Mouse (Mus musculus): ENCODE data around the gene Ctnnd2. TPM values are rescaled to one million over a fixed set of nuclear protein-coding genes. Genes with fewer than 3 reads are reported as not detected.

Ctnnd2 gene
- polyA plus RNA-seq, 1 experiment: 0.02 TPM

GRCm38 (mm10) chr15:30373654-30374215 lies 201.3 kb downstream of the Ctnnd2 start:
- no peak overlapping the region for H3ac ChIP-seq (ENCODE audit: control insufficient read depth, insufficient read length)

GRCm38 (mm10) chr15:30374907-30375306 lies 202.5 kb downstream of the Ctnnd2 start:
- H3K36me3 ChIP-seq (ENCODE audit: control insufficient read depth, insufficient read depth): no peaks in the 10 kb centered on the region
- no peak overlapping the region for H3K4me3 ChIP-seq
- H3K4me2 ChIP-seq (ENCODE audit: low read depth): no peak overlapping the region
- TF ChIP-seq MAX (IDR thresholded peaks at IDR 0.05; ENCODE audit: low read depth): no peak
- TF ChIP-seq POLR2AphosphoS2 (IDR thresholded peaks at IDR 0.05; ENCODE audit: insufficient read length, low read depth): no peak
- no peak for TF ChIP-seq REST (IDR thresholded peaks at IDR 0.05; ENCODE audit: insufficient read depth, insufficient read length)
- no peak for TF ChIP-seq MYOD1 (IDR thresholded peaks at IDR 0.05; ENCODE audit: control insufficient read depth in 1 of 3, insufficient read length in 2 of 3, low read depth in 2 of 3)
- no peak for TF ChIP-seq E2F4 (IDR thresholded peaks at IDR 0.05; ENCODE audit: insufficient read depth)
- no peak for TF ChIP-seq MYOG (IDR thresholded peaks at IDR 0.05; ENCODE audit: control insufficient read depth in 1 of 3, insufficient read depth in 1 of 3, insufficient read length in 2 of 3, low read depth in 2 of 3)
- TF ChIP-seq USF1 (IDR thresholded peaks at IDR 0.05; ENCODE audit: low read depth): no peak
- no peak for TF ChIP-seq TCF3 (IDR thresholded peaks at IDR 0.05; ENCODE audit: insufficient read length, low read depth)
- no peak overlapping the region for H3ac ChIP-seq (ENCODE audit: control insufficient read depth, insufficient read length)
- no peaks in the 10 kb centered on the region for H3K27me3 ChIP-seq (ENCODE audit: control insufficient read depth, insufficient read depth, insufficient read length)
- H3K79me2 ChIP-seq (ENCODE audit: control insufficient read depth, insufficient read depth): no peaks in the 10 kb centered on the region

More at GRCm38 (mm10) chr15:30373654-30374215, 201.3 kb downstream of the Ctnnd2 start:
- no peak overlapping the region for H3K4me2 ChIP-seq (ENCODE audit: low read depth)
- H3K36me3 ChIP-seq (ENCODE audit: control insufficient read depth, insufficient read depth): no peaks in the 10 kb centered on the region
- H3K27me3 ChIP-seq (ENCODE audit: control insufficient read depth, insufficient read depth, insufficient read length): no peaks in the 10 kb centered on the region
- H3K4me3 ChIP-seq: no peak overlapping the region
- TF ChIP-seq POLR2A (IDR thresholded peaks at IDR 0.05; ENCODE audit: insufficient read length, low read depth): no peak
- H3K79me2 ChIP-seq (ENCODE audit: control insufficient read depth, insufficient read depth): no peaks in the 10 kb centered on the region

DNA sequence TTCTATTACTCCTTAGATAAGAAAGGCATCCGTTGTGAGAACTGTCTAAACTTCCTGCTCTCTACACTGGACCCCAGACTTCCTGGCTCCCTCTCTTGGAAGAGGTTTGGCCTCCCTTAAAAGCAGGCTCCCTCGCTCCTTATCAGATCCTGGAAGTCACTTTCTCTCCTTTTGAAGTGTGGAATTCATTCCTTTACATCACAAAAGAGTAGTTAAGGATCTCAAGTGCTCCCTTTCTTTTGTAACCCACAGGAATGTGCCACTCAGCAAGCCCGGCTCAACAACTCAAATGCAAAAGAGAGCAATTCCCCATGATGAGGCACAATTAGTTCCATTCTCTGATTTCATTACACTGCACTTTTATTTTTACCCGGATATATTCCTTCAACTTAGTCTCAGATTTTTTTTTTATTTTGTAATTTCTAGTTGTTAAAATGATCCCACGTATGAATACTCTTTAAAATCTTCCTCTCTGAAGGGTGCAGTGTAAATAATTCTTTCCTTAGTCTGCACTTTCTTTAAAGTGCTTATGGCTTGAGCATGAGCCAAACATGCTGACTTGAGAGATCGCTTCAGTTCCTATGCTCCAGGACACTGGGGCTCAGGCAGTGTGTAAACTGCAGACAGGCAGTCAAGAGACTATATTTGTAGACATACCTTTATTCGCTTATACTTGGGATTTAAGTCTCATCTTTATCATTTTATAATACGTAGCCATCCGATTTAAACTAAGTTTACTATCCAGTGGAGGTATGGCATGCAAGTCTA lies 210.9 kb downstream of the Ctnnd2 start:
- Histone ChIP-seq H3ac (ENCODE audit: control insufficient read depth, insufficient read length) (no peak overlapping the region), H3K36me3 (ENCODE audit: control insufficient read depth, insufficient read depth) (no peaks in the 10 kb centered on the region), H3K4me3 (no peak overlapping the region), H3K79me2 (ENCODE audit: control insufficient read depth, insufficient read depth) (no peaks in the 10 kb centered on the region), H3K4me2 (ENCODE audit: low read depth) (no peak overlapping the region), H3K27me3 (ENCODE audit: control insufficient read depth, insufficient read depth, insufficient read length) (no peaks in the 10 kb centered on the region)
- TF ChIP-seq TCF12 (IDR thresholded peaks at IDR 0.05; ENCODE audit: insufficient read depth, poor library complexity, severe bottlenecking): no peak
- no peak for TF ChIP-seq USF1 (IDR thresholded peaks at IDR 0.05; ENCODE audit: low read depth)
- no peak for TF ChIP-seq E2F4 (IDR thresholded peaks at IDR 0.05; ENCODE audit: insufficient read depth)
- TF ChIP-seq MAX (IDR thresholded peaks at IDR 0.05; ENCODE audit: low read depth): no peak
- no peak for TF ChIP-seq REST (IDR thresholded peaks at IDR 0.05; ENCODE audit: insufficient read depth, insufficient read length)
- TF ChIP-seq MYOD1 (IDR thresholded peaks at IDR 0.05; ENCODE audit: control insufficient read depth in 1 of 3, insufficient read length in 2 of 3, low read depth in 2 of 3): no peak

GRCm38 (mm10) chr15:30384386-30384785 lies 212.0 kb downstream of the Ctnnd2 start:
- Histone ChIP-seq H3K4me3 (no peak overlapping the region), H3K79me2 (ENCODE audit: control insufficient read depth, insufficient read depth) (no peaks in the 10 kb centered on the region), H3K36me3 (ENCODE audit: control insufficient read depth, insufficient read depth) (no peaks in the 10 kb centered on the region), H3K27me3 (ENCODE audit: control insufficient read depth, insufficient read depth, insufficient read length) (no peaks in the 10 kb centered on the region), H3ac (ENCODE audit: control insufficient read depth, insufficient read length) (no peak overlapping the region), H3K4me2 (ENCODE audit: low read depth) (no peak overlapping the region)
- TF ChIP-seq USF1 (IDR thresholded peaks at IDR 0.05; ENCODE audit: low read depth): no peak
- no peak for TF ChIP-seq MYOD1 (IDR thresholded peaks at IDR 0.05; ENCODE audit: control insufficient read depth in 1 of 3, insufficient read length in 2 of 3, low read depth in 2 of 3)
- no peak for TF ChIP-seq TCF3 (IDR thresholded peaks at IDR 0.05; ENCODE audit: insufficient read length, low read depth)
- TF ChIP-seq MAX (IDR thresholded peaks at IDR 0.05; ENCODE audit: low read depth): no peak
- no peak for TF ChIP-seq REST (IDR thresholded peaks at IDR 0.05; ENCODE audit: insufficient read depth, insufficient read length)
- TF ChIP-seq MYOG (IDR thresholded peaks at IDR 0.05; ENCODE audit: control insufficient read depth in 1 of 3, insufficient read depth in 1 of 3, insufficient read length in 2 of 3, low read depth in 2 of 3): no peak
- TF ChIP-seq E2F4 (IDR thresholded peaks at IDR 0.05; ENCODE audit: insufficient read depth): no peak
- no peak for TF ChIP-seq POLR2A (IDR thresholded peaks at IDR 0.05; ENCODE audit: insufficient read length, low read depth)
- no peak for TF ChIP-seq CEBPB (IDR thresholded peaks at IDR 0.05; ENCODE audit: insufficient read depth, poor library complexity, severe bottlenecking)
- no peak for TF ChIP-seq SRF (IDR thresholded peaks at IDR 0.05; ENCODE audit: control insufficient read depth, insufficient read length, low read depth)
- no peak for TF ChIP-seq TCF12 (IDR thresholded peaks at IDR 0.05; ENCODE audit: insufficient read depth, poor library complexity, severe bottlenecking)
- TF ChIP-seq POLR2AphosphoS2 (IDR thresholded peaks at IDR 0.05; ENCODE audit: insufficient read length, low read depth): no peak

GRCm38 (mm10) chr15:30386489-30386888 lies 214.1 kb downstream of the Ctnnd2 start:
- TF ChIP-seq TCF12 (IDR thresholded peaks at IDR 0.05; ENCODE audit: insufficient read depth, poor library complexity, severe bottlenecking): no peak
- no peak for TF ChIP-seq SRF (IDR thresholded peaks at IDR 0.05; ENCODE audit: control insufficient read depth, insufficient read length, low read depth)
- no peak for TF ChIP-seq MAX (IDR thresholded peaks at IDR 0.05; ENCODE audit: low read depth)
- no peak for TF ChIP-seq POLR2A (IDR thresholded peaks at IDR 0.05; ENCODE audit: insufficient read length, low read depth)
- no peak for TF ChIP-seq REST (IDR thresholded peaks at IDR 0.05; ENCODE audit: insufficient read depth, insufficient read length)
- no peak for TF ChIP-seq MYOG (IDR thresholded peaks at IDR 0.05; ENCODE audit: control insufficient read depth in 1 of 3, insufficient read depth in 1 of 3, insufficient read length in 2 of 3, low read depth in 2 of 3)
- TF ChIP-seq TCF3 (IDR thresholded peaks at IDR 0.05; ENCODE audit: insufficient read length, low read depth): no peak
- no peak for TF ChIP-seq E2F4 (IDR thresholded peaks at IDR 0.05; ENCODE audit: insufficient read depth)
- no peak for TF ChIP-seq POLR2AphosphoS2 (IDR thresholded peaks at IDR 0.05; ENCODE audit: insufficient read length, low read depth)
- no peak for TF ChIP-seq MYOD1 (IDR thresholded peaks at IDR 0.05; ENCODE audit: control insufficient read depth in 1 of 3, insufficient read length in 2 of 3, low read depth in 2 of 3)
- no peak for TF ChIP-seq USF1 (IDR thresholded peaks at IDR 0.05; ENCODE audit: low read depth)
- no peak for TF ChIP-seq CEBPB (IDR thresholded peaks at IDR 0.05; ENCODE audit: insufficient read depth, poor library complexity, severe bottlenecking)
- no peak overlapping the region for H3ac ChIP-seq (ENCODE audit: control insufficient read depth, insufficient read length)
- no peak overlapping the region for H3K4me2 ChIP-seq (ENCODE audit: low read depth)
- H3K4me3 ChIP-seq: no peak overlapping the region
- no peaks in the 10 kb centered on the region for H3K36me3 ChIP-seq (ENCODE audit: control insufficient read depth, insufficient read depth)
- H3K79me2 ChIP-seq (ENCODE audit: control insufficient read depth, insufficient read depth): no peaks in the 10 kb centered on the region
- H3K27me3 ChIP-seq (ENCODE audit: control insufficient read depth, insufficient read depth, insufficient read length): no peaks in the 10 kb centered on the region
